Mouse (Mus musculus): ENCODE results near the gene Btg2. TPM values are rescaled to one million over a fixed set of nuclear protein-coding genes. Genes with fewer than 3 reads are reported as not detected.

The Btg2 gene
- 16.6 and 53.4 TPM in 2 replicates for polyA plus RNA-seq (2012; ENCODE audit: insufficient read depth, insufficient read length, missing spikeins)

GRCm38 (mm10) chr1:134078802-134079476 is at the start of gene Btg2:
Btg2 (minus strand) TSS chr1:134079120.
- H3K4me3 ChIP-seq (ENCODE audit: insufficient read depth, low read depth, low read length), result peak within 1 kb of the TSS; percentile 95
- peak within 1 kb of the TSS; percentile 99 for H3K27ac ChIP-seq (replicated peaks; ENCODE audit: low read depth, low read length)
- peaks cover 29% of the 10 kb centered on the region for H3K4me1 ChIP-seq (ENCODE audit: control insufficient read depth, insufficient read depth, insufficient read length, low read length)

GRCm38 (mm10) chr1:134122195-134122594 is 43.3 kb upstream of the Btg2 start:
- Histone ChIP-seq H3K27ac (replicated peaks; ENCODE audit: low read depth, low read length) (no peak overlapping the region), H3K4me1 (ENCODE audit: control insufficient read depth, insufficient read depth, insufficient read length, low read length) (no peaks in the 10 kb centered on the region), H3K4me3 (ENCODE audit: insufficient read depth, low read depth, low read length) (no peak overlapping the region)

- no peak overlapping the region for H3K4me3 ChIP-seq (ENCODE audit: insufficient read depth, low read depth, low read length)
- no peaks in the 10 kb centered on the region for H3K4me1 ChIP-seq (ENCODE audit: control insufficient read depth, insufficient read depth, insufficient read length, low read length)
- no peak overlapping the region for H3K27ac ChIP-seq (replicated peaks; ENCODE audit: low read depth, low read length)
Observed at GRCm38 (mm10) chr1:134120179-134120578, 41.3 kb upstream of the Btg2 start.

- H3K4me3 ChIP-seq (ENCODE audit: insufficient read depth, low read depth, low read length), result no peak overlapping the region
- no peaks in the 10 kb centered on the region for H3K4me1 ChIP-seq (ENCODE audit: control insufficient read depth, insufficient read depth, insufficient read length, low read length)
- no peak overlapping the region for H3K27ac ChIP-seq (replicated peaks; ENCODE audit: low read depth, low read length)
Observed at GRCm38 (mm10) chr1:134117110-134117509, 38.2 kb upstream of the Btg2 start.

GRCm38 (mm10) chr1:134115424-134115823 is 36.5 kb upstream of the Btg2 start:
- Histone ChIP-seq H3K4me3 (ENCODE audit: insufficient read depth, low read depth, low read length) (no peak overlapping the region), H3K4me1 (ENCODE audit: control insufficient read depth, insufficient read depth, insufficient read length, low read length) (no peaks in the 10 kb centered on the region), H3K27ac (replicated peaks; ENCODE audit: low read depth, low read length) (no peak overlapping the region)

- Histone ChIP-seq H3K27ac (replicated peaks; ENCODE audit: low read depth, low read length) (no peak overlapping the region), H3K4me3 (ENCODE audit: insufficient read depth, low read depth, low read length) (no peak overlapping the region), H3K4me1 (ENCODE audit: control insufficient read depth, insufficient read depth, insufficient read length, low read length) (no peaks in the 10 kb centered on the region)
Observed at GRCm38 (mm10) chr1:134114730-134115129, 35.8 kb upstream of the Btg2 start.

GRCm38 (mm10) chr1:134114018-134114417 is 35.1 kb upstream of the Btg2 start:
- no peaks in the 10 kb centered on the region for H3K4me1 ChIP-seq (ENCODE audit: control insufficient read depth, insufficient read depth, insufficient read length, low read length)
- H3K27ac ChIP-seq (replicated peaks; ENCODE audit: low read depth, low read length), result no peak overlapping the region
- H3K4me3 ChIP-seq (ENCODE audit: insufficient read depth, low read depth, low read length), result no peak overlapping the region

GRCm38 (mm10) chr1:134113560-134113959 is 34.6 kb upstream of the Btg2 start:
- Histone ChIP-seq H3K4me1 (ENCODE audit: control insufficient read depth, insufficient read depth, insufficient read length, low read length) (no peaks in the 10 kb centered on the region), H3K4me3 (ENCODE audit: insufficient read depth, low read depth, low read length) (no peak overlapping the region), H3K27ac (replicated peaks; ENCODE audit: low read depth, low read length) (no peak overlapping the region)

- Histone ChIP-seq H3K27ac (replicated peaks; ENCODE audit: low read depth, low read length) (no peak within 1 kb of the TSS), H3K4me1 (ENCODE audit: control insufficient read depth, insufficient read depth, insufficient read length, low read length) (no peaks in the 10 kb centered on the region)
Observed at GRCm38 (mm10) chr1:134110979-134111378, 32.1 kb upstream of the Btg2 start, which contains the start of gene Chit1. Chit1 (plus strand) TSS chr1:134111242.

GRCm38 (mm10) chr1:134110449-134110848 is 31.5 kb upstream of the Btg2 start:
- Histone ChIP-seq H3K27ac (replicated peaks; ENCODE audit: low read depth, low read length) (no peak overlapping the region), H3K4me3 (ENCODE audit: insufficient read depth, low read depth, low read length) (no peak overlapping the region), H3K4me1 (ENCODE audit: control insufficient read depth, insufficient read depth, insufficient read length, low read length) (no peaks in the 10 kb centered on the region)

More at GRCm38 (mm10) chr1:134110979-134111378, 32.1 kb upstream of the Btg2 start, which contains the start of gene Chit1:
- H3K4me3 ChIP-seq (ENCODE audit: insufficient read depth, low read depth, low read length), result no peak within 1 kb of the TSS

GRCm38 (mm10) chr1:134110015-134110414 is 31.1 kb upstream of the Btg2 start:
- no peak overlapping the region for H3K27ac ChIP-seq (replicated peaks; ENCODE audit: low read depth, low read length)
- no peak overlapping the region for H3K4me3 ChIP-seq (ENCODE audit: insufficient read depth, low read depth, low read length)
- H3K4me1 ChIP-seq (ENCODE audit: control insufficient read depth, insufficient read depth, insufficient read length, low read length), result no peaks in the 10 kb centered on the region

- Histone ChIP-seq H3K27ac (replicated peaks; ENCODE audit: low read depth, low read length) (no peak overlapping the region), H3K4me1 (ENCODE audit: control insufficient read depth, insufficient read depth, insufficient read length, low read length) (peaks cover 7% of the 10 kb centered on the region), H3K4me3 (ENCODE audit: insufficient read depth, low read depth, low read length) (no peak overlapping the region)
Observed at GRCm38 (mm10) chr1:134107777-134108176, 28.9 kb upstream of the Btg2 start.

GRCm38 (mm10) chr1:134106719-134107118 is 27.8 kb upstream of the Btg2 start:
- peaks cover 7% of the 10 kb centered on the region for H3K4me1 ChIP-seq (ENCODE audit: control insufficient read depth, insufficient read depth, insufficient read length, low read length)
- H3K27ac ChIP-seq (replicated peaks; ENCODE audit: low read depth, low read length), result no peak overlapping the region
- no peak overlapping the region for H3K4me3 ChIP-seq (ENCODE audit: insufficient read depth, low read depth, low read length)

GRCm38 (mm10) chr1:134105764-134106430 is 27.0 kb upstream of the Btg2 start:
- Histone ChIP-seq H3K4me1 (ENCODE audit: control insufficient read depth, insufficient read depth, insufficient read length, low read length) (peaks cover 7% of the 10 kb centered on the region), H3K4me3 (ENCODE audit: insufficient read depth, low read depth, low read length) (no peak overlapping the region), H3K27ac (replicated peaks; ENCODE audit: low read depth, low read length) (no peak overlapping the region)

- Histone ChIP-seq H3K27ac (replicated peaks; ENCODE audit: low read depth, low read length) (no peak overlapping the region), H3K4me1 (ENCODE audit: control insufficient read depth, insufficient read depth, insufficient read length, low read length) (peaks cover 9% of the 10 kb centered on the region), H3K4me3 (ENCODE audit: insufficient read depth, low read depth, low read length) (no peak overlapping the region)
Observed at GRCm38 (mm10) chr1:134105043-134105763, 26.3 kb upstream of the Btg2 start.

Measured in brown adipose tissue, adult 24 weeks (tissue).